Mouse (Mus musculus): ENCODE measurements around the gene Cdk8.

Gene Cdk8

GRCm38 (mm10) chr5:146328941-146329340, 97.9 kb downstream of the Cdk8 start:
- DNase-seq (ENCODE audit: low read depth) = no peak

GRCm38 (mm10) chr5:146329541-146329940, 98.5 kb downstream of the Cdk8 start:
- DNase-seq (ENCODE audit: low read depth) = no peak

GRCm38 (mm10) chr5:146330031-146330764, 99.2 kb downstream of the Cdk8 start:
- DNase-seq (ENCODE audit: low read depth) = peak; percentile 52

- DNase-seq (ENCODE audit: low read depth) = no peak
Measured at GRCm38 (mm10) chr5:146330765-146331115, 99.7 kb downstream of the Cdk8 start.

GRCm38 (mm10) chr5:146331131-146331530, 100.1 kb downstream of the Cdk8 start:
- no peak for DNase-seq (ENCODE audit: low read depth)

GRCm38 (mm10) chr5:146332541-146332940, 101.5 kb downstream of the Cdk8 start:
- no peak for DNase-seq (ENCODE audit: low read depth)

GRCm38 (mm10) chr5:146334410-146334809, 103.4 kb downstream of the Cdk8 start:
- no peak for DNase-seq (ENCODE audit: low read depth)

- DNase-seq (ENCODE audit: low read depth) = no peak
Measured at GRCm38 (mm10) chr5:146338064-146338463, 107.0 kb downstream of the Cdk8 start.

GRCm38 (mm10) chr5:146340037-146340436, 109.0 kb downstream of the Cdk8 start:
- DNase-seq (ENCODE audit: low read depth) = no peak

- no peak for DNase-seq (ENCODE audit: low read depth)
Measured at GRCm38 (mm10) chr5:146344911-146345686, 114.1 kb downstream of the Cdk8 start.

- no peak for DNase-seq (ENCODE audit: low read depth)
Measured at GRCm38 (mm10) chr5:146347081-146347480, 116.1 kb downstream of the Cdk8 start.

- no peak for DNase-seq (ENCODE audit: low read depth)
Measured at GRCm38 (mm10) chr5:146349183-146349582, 118.2 kb downstream of the Cdk8 start.

- no peak for DNase-seq (ENCODE audit: low read depth)
Measured at GRCm38 (mm10) chr5:146350784-146351183, 119.8 kb downstream of the Cdk8 start.

GRCm38 (mm10) chr5:146352006-146352405, 121.0 kb downstream of the Cdk8 start:
- no peak for DNase-seq (ENCODE audit: low read depth)

All from c-Kit-positive CD71-positive TER-119-negative erythroid progenitor cells, embryonic 14.5 days (primary cell).